Mouse (Mus musculus) heart, postnatal 14 days (tissue): ENCODE measurements around the gene Arpin. TPM values are rescaled to one million over a fixed set of nuclear protein-coding genes. Genes with fewer than 3 reads are reported as not detected.
A peak's percentile ranks its signal among the peaks of the same experiment; 100 is the strongest.

Source experiments
- DNase-seq, 2 experiments: peaks; one replicate each; pipeline ENCODE4 v3.0.0; 2021 to 2022
- intact Hi-C: fragments of 180-260 bp; cut with DNase I; formaldehyde crosslinking; loops from one replicate; pipeline ENCODE4 v1.15.1; 2025
- long read RNA-seq, 2 experiments: library from polyadenylated mRNA; stranded (forward); transcript quantifications; one replicate each; pipeline ENCODE4 v2.0.0; 2021
- total RNA-seq, 2 experiments: library from RNA; stranded (reverse); gene quantifications; 2 replicates each; pipeline ENCODE4 v1.2.3; 2021

Gene Arpin
- total RNA-seq = 10 to 100 TPM; 11.5 to 12.5 TPM
- long read RNA-seq, experiment 1, transcript Arpin-201 (6 exons, 2,277 nt) = major isoform, 20 of 20 reads
- long read RNA-seq, experiment 1, partial matches to known transcripts = 0 of 20 reads
- long read RNA-seq, experiment 1, other reads (novel, unspliced or antisense) = 0 of 20 reads
- long read RNA-seq, experiment 2, transcript Arpin-201 (6 exons, 2,277 nt) = major isoform, 11 of 13 reads
- long read RNA-seq, experiment 2, partial matches to known transcripts = 1 of 13 reads
- long read RNA-seq, experiment 2, other reads (novel, unspliced or antisense) = 1 of 13 reads

GRCm38 (mm10) chr7:79934862-79935510 is at the start of gene Arpin:
TSS of gene Arpin (minus strand) at chr7:79935359.
- DNase-seq = peak; percentile 76 to 77
- intact Hi-C loops = loop anchor here (5.0 kb wide), 2 partner anchors 87 to 147 kb away; partner anchors contain the start of gene Zfp710

DNA sequence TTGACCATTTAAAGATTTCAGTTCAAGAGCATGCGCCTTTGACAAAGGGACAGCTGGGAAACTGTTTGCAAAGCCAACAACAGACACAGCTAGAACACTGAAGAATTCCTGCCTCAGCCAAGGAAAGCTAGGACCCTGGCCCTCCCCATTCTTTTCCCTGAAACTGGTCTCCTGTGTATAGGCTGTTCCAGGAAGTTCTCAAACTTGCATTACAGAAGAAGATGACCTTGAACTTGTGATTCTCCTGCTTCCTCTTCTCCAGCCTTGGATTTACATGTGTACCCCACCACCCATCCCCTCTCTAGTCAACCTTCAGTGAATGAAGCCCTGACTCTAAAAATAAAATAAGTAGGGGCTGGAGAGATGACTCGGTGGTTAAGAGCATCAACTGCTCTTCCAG is 40.2 kb upstream of the Arpin start:
- intact Hi-C loops = no loop called here
- no peak for DNase-seq

DNA sequence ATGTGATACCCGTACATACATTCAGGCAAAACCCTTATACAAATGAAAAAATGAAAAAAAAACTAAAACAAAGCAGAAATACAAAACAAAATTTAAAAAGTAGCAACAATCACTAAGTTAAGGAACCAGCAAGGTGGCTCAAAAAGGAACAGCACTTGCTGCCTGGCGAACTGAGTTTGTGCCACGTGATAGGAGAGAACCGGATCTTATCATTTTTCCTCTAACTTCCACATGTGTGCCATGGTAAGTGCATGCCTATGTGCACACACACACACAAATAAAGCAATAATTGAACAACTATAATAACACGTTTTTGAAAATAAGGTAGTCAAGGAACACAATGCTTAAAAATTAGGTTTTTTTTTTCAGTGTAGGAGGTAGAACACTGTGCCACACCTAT is 37.0 kb upstream of the Arpin start:
- no peak for DNase-seq
- intact Hi-C loops = no loop called here

GRCm38 (mm10) chr7:79970336-79970735 is 35.2 kb upstream of the Arpin start:
- DNase-seq = no peak
- intact Hi-C loops = no loop called here

DNA sequence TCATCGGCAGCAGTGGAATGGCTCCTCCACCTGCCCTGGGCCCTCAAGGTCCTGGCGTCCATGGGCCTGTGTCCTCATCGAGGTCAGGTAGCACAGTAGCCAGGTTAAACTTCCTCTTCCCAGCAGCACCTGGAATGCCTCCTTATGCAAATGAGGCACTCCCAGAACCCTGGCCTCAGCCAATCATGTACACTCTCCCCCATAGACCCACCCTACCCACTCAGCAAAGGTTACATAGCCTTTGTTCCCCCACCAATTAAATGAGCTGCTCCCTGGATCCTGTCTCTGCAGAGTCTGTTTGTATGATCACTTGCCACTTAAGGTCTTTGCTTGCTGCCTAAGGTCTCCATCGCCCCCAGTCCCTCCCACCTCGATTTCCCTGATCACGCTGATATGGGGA is 33.2 kb upstream of the Arpin start:
- intact Hi-C loops = no loop called here
- no peak for DNase-seq

DNA sequence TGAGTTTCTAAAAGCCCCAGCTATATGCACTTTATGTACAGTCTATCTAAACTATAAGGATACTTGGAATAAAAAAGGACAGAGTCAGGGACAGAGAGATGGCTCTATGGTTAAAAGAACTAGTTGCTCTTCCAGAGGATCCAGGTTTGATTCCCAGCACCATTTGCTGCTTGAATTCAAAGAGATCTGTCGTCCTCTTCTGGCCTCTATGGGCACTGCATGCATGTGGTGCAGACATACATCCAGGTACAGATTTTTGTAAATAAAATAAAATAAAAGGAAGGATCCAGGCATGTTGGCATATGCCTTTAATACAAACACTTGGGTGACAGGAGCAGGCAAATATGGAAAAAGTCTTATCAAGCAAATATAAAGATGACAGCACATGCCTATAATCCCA is 26.4 kb upstream of the Arpin start:
- DNase-seq = no peak
- intact Hi-C loops = no loop called here

DNA sequence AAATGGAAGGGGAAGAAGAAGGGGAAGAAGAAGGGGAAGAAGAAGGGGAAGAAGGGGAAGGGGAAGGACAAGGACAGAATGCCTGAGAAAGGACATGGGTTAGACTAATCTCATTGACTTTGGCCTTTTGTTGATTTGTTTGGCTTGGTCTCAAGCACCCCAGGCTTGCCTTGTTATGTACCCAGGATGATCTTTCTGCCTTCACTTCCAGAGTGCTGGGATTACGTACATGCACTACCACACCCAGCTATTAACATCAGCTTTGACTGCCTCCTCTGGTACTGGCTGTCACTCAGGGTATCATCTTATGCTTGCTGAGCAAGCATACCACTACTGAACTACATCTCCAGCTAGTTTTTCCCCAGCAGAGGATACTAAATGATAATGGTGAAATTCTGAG is 21.0 kb upstream of the Arpin start:
- intact Hi-C loops = no loop called here
- no peak for DNase-seq

DNA sequence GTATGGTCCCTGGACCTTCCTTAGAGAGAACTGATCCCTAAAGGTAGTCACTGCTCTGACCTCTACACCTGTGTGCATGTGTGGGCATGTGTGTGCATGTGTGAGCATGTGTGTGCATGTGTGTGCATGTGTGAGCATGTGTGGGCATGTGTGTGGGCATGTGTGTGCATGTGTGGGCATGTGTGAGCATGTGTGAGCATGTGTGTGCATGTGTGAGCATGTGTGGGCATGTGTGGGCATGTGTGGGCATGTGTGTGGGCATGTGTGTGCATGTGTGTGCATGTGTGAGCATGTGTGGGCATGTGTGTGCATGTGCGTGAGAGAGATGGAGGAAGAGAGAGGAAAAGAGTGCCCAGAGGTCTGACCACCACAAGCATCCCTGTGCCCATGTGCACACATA is 19.7 kb upstream of the Arpin start:
- DNase-seq = no peak
- intact Hi-C loops = no loop called here

DNA sequence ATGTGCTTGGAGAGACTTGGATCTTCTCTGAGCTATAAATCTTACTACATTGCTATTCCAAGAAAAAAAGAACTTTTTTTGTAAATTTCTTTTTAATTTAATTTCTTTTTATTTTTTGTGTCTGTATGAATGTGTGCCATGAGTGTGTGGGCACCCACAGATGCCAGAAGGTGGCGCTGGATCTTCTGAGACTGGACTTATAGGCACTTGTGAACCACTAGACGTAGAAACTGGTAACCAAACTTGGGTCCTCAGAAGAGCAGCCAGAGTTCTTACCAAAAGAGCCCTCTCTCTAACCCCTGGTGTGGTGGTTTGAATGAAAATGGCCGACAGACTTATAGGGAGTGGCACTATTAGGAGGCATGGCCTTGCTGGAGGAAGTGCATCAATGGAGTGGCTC is 15.9 kb upstream of the Arpin start:
- intact Hi-C loops = no loop called here
- DNase-seq = no peak

DNA sequence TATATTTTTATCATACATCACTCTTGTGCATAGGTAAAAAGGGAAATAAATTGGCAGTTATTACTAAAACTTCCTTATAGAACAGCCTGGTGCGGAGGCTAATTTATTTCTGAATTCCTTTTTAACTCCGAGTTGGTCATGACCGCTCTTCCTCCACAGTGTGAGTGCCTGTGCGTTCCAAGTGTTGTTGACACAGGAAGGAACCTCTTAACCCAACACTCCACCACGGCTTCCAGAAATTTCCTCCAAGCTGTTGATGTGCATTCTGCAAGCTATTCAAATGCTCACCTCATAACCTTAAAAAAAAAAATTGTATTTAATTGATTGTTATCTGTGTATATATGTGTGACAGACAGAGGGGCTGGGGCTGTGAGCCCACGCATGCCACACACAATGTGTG is 15.1 kb upstream of the Arpin start:
- intact Hi-C loops = no loop called here
- no peak for DNase-seq

GRCm38 (mm10) chr7:79935511-79936205 is 499 bp upstream of the Arpin start:
- peak; percentile 50 to 60 for DNase-seq
- intact Hi-C loops = loop anchor here (5.0 kb wide), 2 partner anchors 87 to 147 kb away; partner anchors contain the start of gene Zfp710

GRCm38 (mm10) chr7:79934461-79934860 is 698 bp downstream of the Arpin start:
- DNase-seq = peak; percentile 24 to 58
- intact Hi-C loops = no loop called here

DNA sequence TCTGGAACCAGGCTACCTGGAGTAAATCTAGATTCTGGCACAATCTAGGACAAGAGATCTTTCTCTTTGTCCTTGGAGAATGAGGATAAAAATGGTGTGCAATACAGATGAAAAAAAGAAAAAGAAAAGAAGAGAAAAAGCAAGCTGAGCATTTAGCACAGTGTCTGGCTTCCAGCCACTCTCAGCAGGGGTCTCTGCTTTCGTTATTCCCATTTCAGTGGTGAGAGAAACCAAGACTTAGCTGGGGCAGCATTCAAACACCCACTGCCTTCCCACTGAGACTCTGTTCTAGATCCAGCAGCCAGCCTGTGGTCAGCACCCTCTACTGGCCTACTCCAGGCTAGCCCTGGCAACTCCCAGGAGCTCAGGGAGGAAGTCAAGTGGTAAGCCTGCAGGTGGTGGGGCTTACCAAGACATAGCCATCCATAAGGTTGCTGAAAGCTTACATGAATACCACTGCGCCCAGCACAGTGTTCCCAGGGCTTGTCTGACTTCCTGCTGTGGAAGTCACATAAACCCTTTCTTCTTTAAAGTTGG is 6.6 kb downstream of the Arpin start:
- intact Hi-C loops = no loop called here
- DNase-seq = no peak

DNA sequence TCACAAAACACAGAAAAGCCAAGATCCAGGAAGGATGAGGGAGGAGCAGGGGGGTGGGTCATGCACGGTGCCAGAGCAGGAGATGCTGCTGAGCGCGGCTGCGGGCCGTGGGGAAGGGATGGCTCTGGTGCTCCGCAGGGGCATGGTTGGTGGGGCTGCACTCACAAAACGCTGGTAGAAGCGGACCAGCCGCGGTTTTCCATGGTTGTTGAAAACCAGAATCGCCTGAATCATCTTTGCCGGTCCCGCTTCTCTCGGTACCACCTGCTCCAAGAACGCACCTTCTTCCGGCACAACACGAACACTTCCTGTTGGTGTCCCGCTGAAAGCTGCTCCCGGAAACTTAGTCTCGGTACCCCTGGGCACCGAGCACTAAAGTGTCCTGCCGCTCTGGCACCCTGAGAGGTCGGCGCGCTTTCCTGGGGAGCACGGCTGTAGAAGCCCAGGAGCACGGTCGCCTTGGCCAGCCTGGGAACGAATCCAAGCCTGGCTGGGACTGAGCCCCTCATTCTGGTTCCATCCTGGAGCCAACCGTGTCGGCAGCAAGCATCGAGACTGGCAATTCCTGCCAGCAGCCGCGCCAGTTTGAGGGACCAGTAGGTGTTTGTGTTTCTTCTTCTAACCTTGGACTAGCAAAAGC is 14.7 kb downstream of the Arpin start, which contains the start of gene Ap3s2:
Ap3s2 (minus strand) TSS at position 306 of the 640 bp plus-strand sequence.
- peak; percentile 85 to 89 for DNase-seq
- intact Hi-C loops = loop anchor here (5.0 kb wide), 2 partner anchors 102 to 162 kb away; partner anchors contain the start of gene Zfp710

DNA sequence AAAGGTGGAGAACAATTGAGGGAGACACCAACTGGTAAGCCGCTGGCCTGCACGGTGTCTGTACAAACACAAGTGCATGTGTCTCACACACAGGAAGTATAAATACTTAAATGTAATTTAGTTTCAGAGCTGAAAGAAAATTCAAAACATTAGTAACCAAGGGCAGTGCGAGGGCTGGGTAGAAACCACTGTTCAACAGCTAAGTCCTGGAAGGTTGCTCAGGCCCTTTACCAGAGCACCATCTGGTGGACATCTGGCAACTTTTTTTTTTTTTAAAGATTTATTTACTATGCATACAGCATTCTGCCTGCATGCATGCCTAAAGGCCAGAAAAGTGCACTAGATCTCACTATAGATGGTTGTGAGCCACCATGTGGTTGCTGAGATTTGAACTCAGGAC is 20.6 kb downstream of the Arpin start:
- DNase-seq = peak; percentile 13 to 40
- intact Hi-C loops = loop anchor here (1.0 kb wide), 1 partner anchor 115 kb away; no protein-coding TSS in a partner anchor

DNA sequence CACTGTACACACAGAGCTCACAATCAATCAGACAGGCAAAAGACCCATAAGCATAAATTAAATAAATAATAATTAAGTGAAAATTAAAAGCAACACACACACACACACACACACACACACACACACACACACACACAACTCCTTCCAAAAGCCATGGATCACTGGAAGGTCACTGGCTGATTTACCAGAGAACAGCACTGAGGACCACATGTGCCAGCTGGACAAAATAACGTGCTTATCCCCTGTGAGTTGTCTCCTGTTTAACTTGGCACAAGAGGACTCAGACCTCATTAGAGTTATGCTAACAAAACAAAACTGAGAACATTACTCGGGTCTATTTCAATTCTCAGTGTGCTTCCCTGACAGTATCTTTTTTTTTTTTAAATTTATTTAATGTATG is 27.8 kb downstream of the Arpin start:
- intact Hi-C loops = no loop called here
- DNase-seq = peak; percentile 19 to 40

DNA sequence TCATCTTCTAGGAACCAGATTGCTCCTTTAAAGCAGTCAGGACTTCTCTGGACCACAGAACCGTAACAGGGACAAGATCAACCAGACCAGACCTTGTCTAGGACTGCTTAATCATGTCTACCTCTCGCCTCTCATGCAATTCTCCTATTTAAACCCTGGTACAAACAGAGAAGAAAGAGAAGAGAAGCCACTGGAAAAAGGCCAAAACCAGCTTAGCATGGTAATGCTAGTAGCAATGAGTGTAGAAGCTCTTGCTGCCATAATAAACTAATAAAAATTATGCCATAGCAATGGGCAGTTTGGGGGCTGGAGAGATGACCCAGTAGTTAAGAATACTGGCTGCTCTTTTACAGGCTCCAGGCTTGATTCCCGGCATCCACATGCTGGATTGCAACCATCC is 28.2 kb downstream of the Arpin start:
- intact Hi-C loops = no loop called here
- DNase-seq = no peak

DNA sequence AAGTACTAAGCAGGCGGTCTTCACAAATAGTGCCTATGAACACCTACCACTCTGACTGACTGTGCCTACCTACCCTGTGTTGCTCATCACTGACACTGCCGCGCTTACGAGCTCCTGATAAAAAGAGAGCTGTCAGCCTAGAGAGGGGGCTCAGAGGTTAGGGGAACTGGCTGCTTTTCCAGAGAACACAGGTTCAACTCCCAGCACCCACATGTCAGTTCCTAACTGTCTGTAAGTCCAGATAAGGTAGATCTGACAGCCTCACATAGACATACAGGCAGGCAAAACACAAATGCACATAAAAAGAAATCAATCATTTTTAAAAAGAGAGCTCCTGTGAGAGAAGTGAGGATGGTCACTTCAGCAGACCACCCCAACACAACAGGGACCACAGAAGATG is 30.0 kb downstream of the Arpin start:
- intact Hi-C loops = no loop called here
- no peak for DNase-seq

DNA sequence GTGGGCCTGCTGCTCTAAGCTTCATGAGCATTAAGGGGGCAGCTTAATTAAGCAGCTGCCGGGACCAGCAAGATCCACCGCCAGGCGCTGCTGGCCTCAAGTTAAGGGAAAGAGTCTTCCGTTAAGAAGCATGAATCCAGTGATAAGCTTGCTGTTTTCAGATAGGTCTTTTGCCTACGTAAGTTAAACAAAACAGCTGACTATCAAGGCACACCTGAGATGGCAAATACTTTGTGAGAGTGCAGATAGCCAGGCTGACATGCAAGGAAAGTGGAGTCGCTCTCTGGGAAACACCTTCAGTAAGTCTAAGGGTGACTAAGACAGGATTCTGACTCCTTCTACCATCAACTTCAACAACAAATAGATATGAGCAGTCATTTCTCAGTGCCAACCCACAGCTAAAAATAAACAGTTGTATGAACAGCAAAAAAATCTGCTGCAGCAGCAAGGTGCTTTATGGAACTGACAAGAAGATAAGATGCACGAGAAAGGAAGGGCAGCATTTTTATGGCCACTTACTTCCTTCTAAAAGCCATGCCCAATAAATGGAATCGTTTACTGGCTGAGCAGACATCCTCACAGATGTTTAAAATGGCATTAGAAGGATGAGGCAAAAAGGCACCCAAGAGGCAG is 31.9 kb downstream of the Arpin start:
- intact Hi-C loops = no loop called here
- DNase-seq = no peak

- intact Hi-C loops = no loop called here
These were observed 34.4 kb downstream of the Arpin start for GRCm38 (mm10) chr7:79900753-79901152.

More at GRCm38 (mm10) chr7:79900753-79901152, 34.4 kb downstream of the Arpin start:
- no peak for DNase-seq
